Mouse (Mus musculus) E14TG2a.4 (cell line): ENCODE results near the gene Mgat4a.

Experiments
- CTCF ChIP-seq: conservative IDR thresholded peaks from 2 replicates; pipeline ENCODE4 v1.5.1; 2014; ENCODE audit warnings: low read length
- NANOG ChIP-seq: IDR thresholded peaks from 2 replicates; pipeline ENCODE4 v1.6.1; 2014; ENCODE audit warnings: borderline replicate concordance, low read length, mixed read lengths
- POU5F1 ChIP-seq: IDR thresholded peaks from 2 replicates; pipeline ENCODE4 v1.6.1; 2014; ENCODE audit warnings: low read length, borderline replicate concordance

GRCm38 (mm10) chr1:37471179-37472148 lies 69.4 kb downstream of the Mgat4a start:
- TF ChIP-seq CTCF (no peak), POU5F1 (no peak), NANOG (no peak)
